Mouse (Mus musculus): ENCODE measurements around the gene Bcas3. TPM values are rescaled to one million over a fixed set of nuclear protein-coding genes. Genes with fewer than 3 reads are reported as not detected.

Bcas3 gene
- polyA plus RNA-seq, 1 experiment from 2014 or later, result 15.4 TPM

DNA sequence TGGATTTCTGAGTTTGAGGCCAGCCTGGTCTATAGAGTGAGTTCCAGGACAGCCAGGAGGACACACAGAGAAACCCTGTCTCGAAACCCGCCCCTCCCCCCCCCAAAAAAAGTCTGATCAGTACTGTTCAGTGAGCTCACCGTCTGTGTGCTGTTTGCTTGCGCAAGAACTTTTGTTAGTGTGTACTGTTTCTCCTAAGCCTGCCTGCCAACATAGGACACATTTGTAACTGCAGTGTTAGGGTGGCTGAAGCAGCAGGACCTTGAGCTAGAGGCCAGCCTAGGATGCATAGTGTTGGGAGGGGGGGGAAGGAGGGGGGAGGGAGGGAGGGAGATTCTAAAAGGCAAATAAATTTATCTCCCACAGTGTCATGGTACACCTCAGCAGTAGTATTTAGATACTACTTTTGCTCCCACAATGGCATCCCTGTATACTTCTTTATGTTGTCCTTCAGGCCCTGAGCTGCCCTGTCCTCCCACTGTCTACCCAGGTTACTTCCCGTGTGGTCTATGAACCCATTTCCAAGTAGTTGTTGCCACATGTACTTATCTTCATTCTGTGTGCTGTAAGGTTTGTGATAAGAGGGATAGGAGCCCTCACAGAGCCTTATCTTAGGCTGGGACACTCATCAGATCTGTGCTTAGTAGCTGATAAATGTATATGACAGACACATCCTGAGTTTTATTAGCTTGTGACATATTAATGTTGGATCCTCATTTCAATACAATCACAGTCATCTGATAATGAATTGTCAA lies 176.7 kb downstream of the Bcas3 start:
- WGBS, result 65% methylated on average over 5 of the region's 5 CpGs
- Histone ChIP-seq H3K36me3 (ENCODE audit: control insufficient read depth, insufficient read depth, low read length) (no peaks in the 10 kb centered on the region), H3K27me3 (replicated peaks; ENCODE audit: control insufficient read depth, insufficient read depth, low read length) (no peaks in the 10 kb centered on the region; the same call in 1 of the 2 replicates), H3K4me1 (ENCODE audit: control insufficient read depth, insufficient read depth, low read length) (peaks cover 6% of the 10 kb centered on the region), H3K4me2 (ENCODE audit: low read depth, low read length) (no peak overlapping the region), H3K9ac (ENCODE audit: low read depth, low read length) (no peak overlapping the region), H3K9me3 (ENCODE audit: control insufficient read depth, low read length) (no peaks in the 10 kb centered on the region), H3K4me3 (ENCODE audit: low read length) (no peak overlapping the region), H3K27ac (ENCODE audit: low read length) (no peak overlapping the region)
- ATAC-seq, result peak; percentile 36; the same call in 1 of the 2 replicates

DNA sequence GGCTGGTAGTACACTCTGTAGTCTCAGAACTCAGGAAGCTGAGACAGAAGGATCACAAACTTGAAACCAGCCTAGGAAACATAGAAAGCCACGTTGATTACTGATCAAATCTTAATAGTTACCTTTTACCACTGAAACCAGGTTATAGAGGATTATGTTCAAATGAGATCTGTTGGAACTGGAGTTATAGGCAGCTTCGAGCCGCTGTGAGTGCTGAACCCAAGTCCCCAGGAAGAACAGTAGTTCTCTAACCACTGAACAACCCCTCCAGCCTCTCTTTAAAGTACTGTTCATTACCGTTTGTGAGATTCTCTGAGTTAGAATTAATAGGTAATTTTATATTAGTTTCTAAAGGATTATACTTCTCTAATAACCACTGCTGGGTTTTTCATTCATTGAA lies 188.0 kb downstream of the Bcas3 start:
- no peak overlapping the region for H3K27ac ChIP-seq (ENCODE audit: low read length)
- no peak for ATAC-seq
- H3K36me3 ChIP-seq (ENCODE audit: control insufficient read depth, insufficient read depth, low read length), result no peaks in the 10 kb centered on the region
- H3K4me1 ChIP-seq (ENCODE audit: control insufficient read depth, insufficient read depth, low read length), result 0 out of 2 replicates have a peak, but pooled peaks cover 2% of the 10 kb centered on the region
- 89% methylated on average over 4 of the region's 4 CpGs for WGBS
- no peaks in the 10 kb centered on the region for H3K27me3 ChIP-seq (replicated peaks; ENCODE audit: control insufficient read depth, insufficient read depth, low read length)
- no peaks in the 10 kb centered on the region for H3K9me3 ChIP-seq (ENCODE audit: control insufficient read depth, low read length)
- H3K4me2 ChIP-seq (ENCODE audit: low read depth, low read length), result no peak overlapping the region
- H3K9ac ChIP-seq (ENCODE audit: low read depth, low read length), result no peak overlapping the region
- no peak overlapping the region for H3K4me3 ChIP-seq (ENCODE audit: low read length)

DNA sequence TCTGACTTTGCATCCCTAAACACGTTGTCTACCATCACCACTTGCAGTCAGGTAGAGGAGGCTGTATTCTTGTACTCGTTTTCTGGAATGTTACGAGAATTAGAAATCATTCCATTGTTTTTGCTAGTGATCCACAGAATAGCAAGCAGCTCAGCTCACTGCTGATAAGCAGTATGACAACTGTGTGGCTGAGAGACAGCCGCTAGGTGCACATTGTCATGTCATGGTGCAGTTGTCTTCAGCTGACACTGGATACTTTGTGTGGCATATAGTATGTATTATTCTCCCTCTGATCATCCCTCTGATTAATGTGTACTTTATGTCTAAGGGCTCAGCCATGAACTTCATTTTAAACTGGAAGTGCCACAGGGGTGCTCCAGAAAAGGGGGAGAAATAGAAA lies 190.3 kb downstream of the Bcas3 start:
- WGBS, result 83% methylated on average over 4 of the region's 4 CpGs
- no peak for ATAC-seq

DNA sequence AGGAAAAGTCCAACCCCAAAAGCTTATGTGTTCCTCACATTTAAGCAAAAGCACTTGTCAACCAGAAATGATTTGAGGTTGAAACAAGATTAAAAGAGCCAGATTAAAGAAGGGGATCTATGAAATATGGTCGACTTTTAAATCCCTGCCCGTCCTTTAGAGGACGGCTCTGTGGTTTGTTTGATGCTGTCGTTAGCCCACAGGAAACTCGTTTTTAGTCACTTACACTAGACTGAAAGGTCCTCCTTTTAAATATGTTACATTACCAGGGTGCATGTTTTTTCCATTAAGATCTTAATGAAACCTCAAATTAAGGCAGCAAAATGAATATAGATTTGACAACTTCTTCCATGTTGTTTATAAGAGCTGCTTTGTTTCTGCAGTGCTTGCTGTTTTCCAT lies 192.6 kb downstream of the Bcas3 start:
- no peaks in the 10 kb centered on the region for H3K9me3 ChIP-seq (ENCODE audit: control insufficient read depth, low read length)
- H3K4me2 ChIP-seq (ENCODE audit: low read depth, low read length), result no peak overlapping the region
- 71% methylated on average over 5 of the region's 5 CpGs for WGBS
- H3K4me1 ChIP-seq (ENCODE audit: control insufficient read depth, insufficient read depth, low read length), result 0 out of 2 replicates have a peak, but pooled peaks cover 2% of the 10 kb centered on the region
- H3K4me3 ChIP-seq (ENCODE audit: low read length), result no peak overlapping the region
- no peaks in the 10 kb centered on the region for H3K36me3 ChIP-seq (ENCODE audit: control insufficient read depth, insufficient read depth, low read length)
- H3K9ac ChIP-seq (ENCODE audit: low read depth, low read length), result no peak overlapping the region
- no peak overlapping the region for H3K27ac ChIP-seq (ENCODE audit: low read length)
- no peaks in the 10 kb centered on the region for H3K27me3 ChIP-seq (replicated peaks; ENCODE audit: control insufficient read depth, insufficient read depth, low read length)
- ATAC-seq, result no peak

More for the DNA sequence above, 190.3 kb downstream of the Bcas3 start:
- no peaks in the 10 kb centered on the region for H3K9me3 ChIP-seq (ENCODE audit: control insufficient read depth, low read length)
- 0 out of 2 replicates have a peak, but pooled peaks cover 2% of the 10 kb centered on the region for H3K4me1 ChIP-seq (ENCODE audit: control insufficient read depth, insufficient read depth, low read length)
- no peak overlapping the region for H3K4me3 ChIP-seq (ENCODE audit: low read length)
- no peak overlapping the region for H3K27ac ChIP-seq (ENCODE audit: low read length)
- H3K27me3 ChIP-seq (replicated peaks; ENCODE audit: control insufficient read depth, insufficient read depth, low read length), result no peaks in the 10 kb centered on the region
- no peaks in the 10 kb centered on the region for H3K36me3 ChIP-seq (ENCODE audit: control insufficient read depth, insufficient read depth, low read length)
- no peak overlapping the region for H3K4me2 ChIP-seq (ENCODE audit: low read depth, low read length)
- H3K9ac ChIP-seq (ENCODE audit: low read depth, low read length), result no peak overlapping the region

DNA sequence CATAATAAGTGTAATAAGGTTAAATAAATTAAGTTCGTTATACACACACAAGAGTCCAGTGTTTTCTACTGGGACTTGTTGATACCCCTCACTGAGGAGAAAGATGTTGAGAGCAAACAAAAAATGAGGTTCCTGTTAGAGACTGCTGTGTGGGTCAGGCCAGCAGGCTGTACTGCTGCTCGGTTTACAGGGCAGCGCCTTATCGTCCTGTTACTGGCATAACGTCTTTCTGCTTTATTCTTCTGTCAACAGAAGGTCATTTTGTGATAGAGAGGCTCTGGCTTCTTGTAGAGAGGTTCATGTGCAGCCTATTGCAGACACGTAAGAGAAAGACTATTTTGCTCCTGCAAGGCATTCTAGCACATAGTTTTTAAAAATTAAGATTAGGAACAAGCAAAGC lies 195.0 kb downstream of the Bcas3 start:
- Histone ChIP-seq H3K9me3 (ENCODE audit: control insufficient read depth, low read length) (no peaks in the 10 kb centered on the region), H3K4me1 (ENCODE audit: control insufficient read depth, insufficient read depth, low read length) (no peaks in the 10 kb centered on the region), H3K27ac (ENCODE audit: low read length) (no peak overlapping the region), H3K4me3 (ENCODE audit: low read length) (no peak overlapping the region), H3K27me3 (replicated peaks; ENCODE audit: control insufficient read depth, insufficient read depth, low read length) (no peaks in the 10 kb centered on the region), H3K36me3 (ENCODE audit: control insufficient read depth, insufficient read depth, low read length) (no peaks in the 10 kb centered on the region), H3K4me2 (ENCODE audit: low read depth, low read length) (no peak overlapping the region), H3K9ac (ENCODE audit: low read depth, low read length) (no peak overlapping the region)
- 44% methylated on average over 6 of the region's 6 CpGs for WGBS
- ATAC-seq, result no peak

DNA sequence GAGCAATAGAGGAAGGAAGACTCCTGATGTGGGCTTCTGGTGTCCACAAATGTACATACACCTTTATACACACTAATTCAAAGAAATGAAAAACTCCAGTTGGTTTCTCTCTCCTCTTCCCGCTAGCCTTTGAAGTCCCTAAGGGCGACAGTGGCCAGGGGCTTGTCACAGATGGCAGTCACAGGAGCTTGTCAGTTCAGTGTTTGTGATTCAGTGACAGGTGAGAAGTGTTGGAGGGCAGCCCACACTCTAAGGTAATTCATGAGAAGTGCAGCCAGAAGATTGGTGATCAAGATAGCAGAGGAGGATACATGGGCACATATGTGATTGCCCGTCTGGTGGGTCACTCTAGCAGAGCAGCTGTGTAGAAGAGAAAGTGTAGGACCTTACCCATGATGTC lies 196.7 kb downstream of the Bcas3 start:
- no peak for ATAC-seq
- 85% methylated on average over 3 of the region's 3 CpGs for WGBS
- Histone ChIP-seq H3K4me3 (ENCODE audit: low read length) (no peak overlapping the region), H3K9ac (ENCODE audit: low read depth, low read length) (no peak overlapping the region), H3K27me3 (replicated peaks; ENCODE audit: control insufficient read depth, insufficient read depth, low read length) (no peaks in the 10 kb centered on the region), H3K9me3 (ENCODE audit: control insufficient read depth, low read length) (no peaks in the 10 kb centered on the region), H3K4me2 (ENCODE audit: low read depth, low read length) (no peak overlapping the region), H3K4me1 (ENCODE audit: control insufficient read depth, insufficient read depth, low read length) (no peaks in the 10 kb centered on the region), H3K27ac (ENCODE audit: low read length) (no peak overlapping the region), H3K36me3 (ENCODE audit: control insufficient read depth, insufficient read depth, low read length) (no peaks in the 10 kb centered on the region)

DNA sequence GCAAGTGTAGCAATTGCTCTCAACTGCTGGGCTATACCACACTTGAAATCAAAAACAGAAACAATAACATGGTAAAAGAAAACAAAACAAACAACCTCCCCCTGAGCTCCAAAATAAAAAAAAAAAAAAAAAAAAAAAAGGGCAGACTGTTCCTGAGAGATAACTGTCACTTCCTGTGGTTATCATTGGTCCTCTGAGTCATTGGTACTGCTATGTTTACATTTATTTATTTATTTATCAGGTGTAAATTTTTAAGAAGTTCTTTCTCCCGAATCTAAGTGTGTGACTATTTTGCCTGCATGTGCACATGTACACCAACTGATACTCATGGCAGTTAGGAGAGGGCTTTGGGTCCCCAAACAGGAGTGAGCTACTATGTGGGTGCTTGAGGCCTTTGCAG lies 202.1 kb downstream of the Bcas3 start:
- no peak for ATAC-seq

DNA sequence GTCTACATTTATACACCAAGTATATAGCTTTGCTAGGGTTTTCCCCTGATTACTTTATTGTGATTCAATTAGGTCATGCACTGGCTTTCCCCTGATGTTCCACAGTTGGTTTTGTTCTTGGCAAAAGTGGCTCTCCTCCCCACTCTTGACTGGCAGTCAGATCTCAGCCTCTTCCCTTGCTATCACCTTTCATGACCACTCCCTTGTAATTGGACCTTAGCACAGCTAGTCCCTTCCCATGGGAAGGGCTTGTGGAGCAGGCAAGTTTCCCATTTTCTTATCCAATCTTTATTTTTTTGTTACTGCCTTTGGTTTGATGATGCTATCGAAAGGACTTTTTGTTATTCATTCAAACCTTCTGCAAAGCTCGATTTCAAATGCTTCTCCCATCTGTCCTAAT lies 202.8 kb downstream of the Bcas3 start:
- no peaks in the 10 kb centered on the region for H3K4me1 ChIP-seq (ENCODE audit: control insufficient read depth, insufficient read depth, low read length)
- no peak overlapping the region for H3K4me2 ChIP-seq (ENCODE audit: low read depth, low read length)
- no peak for ATAC-seq
- no peak overlapping the region for H3K27ac ChIP-seq (ENCODE audit: low read length)
- WGBS, result 76% methylated on average over 2 of the region's 2 CpGs
- no peak overlapping the region for H3K4me3 ChIP-seq (ENCODE audit: low read length)
- no peaks in the 10 kb centered on the region for H3K27me3 ChIP-seq (replicated peaks; ENCODE audit: control insufficient read depth, insufficient read depth, low read length)
- H3K9ac ChIP-seq (ENCODE audit: low read depth, low read length), result no peak overlapping the region
- H3K9me3 ChIP-seq (ENCODE audit: control insufficient read depth, low read length), result no peaks in the 10 kb centered on the region
- no peaks in the 10 kb centered on the region; the same call in 1 of the 2 replicates for H3K36me3 ChIP-seq (ENCODE audit: control insufficient read depth, insufficient read depth, low read length)

More for the DNA sequence above, 202.1 kb downstream of the Bcas3 start:
- Histone ChIP-seq H3K27me3 (replicated peaks; ENCODE audit: control insufficient read depth, insufficient read depth, low read length) (no peaks in the 10 kb centered on the region), H3K27ac (ENCODE audit: low read length) (no peak overlapping the region), H3K9ac (ENCODE audit: low read depth, low read length) (no peak overlapping the region), H3K36me3 (ENCODE audit: control insufficient read depth, insufficient read depth, low read length) (no peaks in the 10 kb centered on the region; the same call in 1 of the 2 replicates), H3K9me3 (ENCODE audit: control insufficient read depth, low read length) (no peaks in the 10 kb centered on the region), H3K4me2 (ENCODE audit: low read depth, low read length) (no peak overlapping the region), H3K4me1 (ENCODE audit: control insufficient read depth, insufficient read depth, low read length) (no peaks in the 10 kb centered on the region), H3K4me3 (ENCODE audit: low read length) (no peak overlapping the region)
- WGBS, result 65% methylated on average over 1 of the region's 1 CpGs

DNA sequence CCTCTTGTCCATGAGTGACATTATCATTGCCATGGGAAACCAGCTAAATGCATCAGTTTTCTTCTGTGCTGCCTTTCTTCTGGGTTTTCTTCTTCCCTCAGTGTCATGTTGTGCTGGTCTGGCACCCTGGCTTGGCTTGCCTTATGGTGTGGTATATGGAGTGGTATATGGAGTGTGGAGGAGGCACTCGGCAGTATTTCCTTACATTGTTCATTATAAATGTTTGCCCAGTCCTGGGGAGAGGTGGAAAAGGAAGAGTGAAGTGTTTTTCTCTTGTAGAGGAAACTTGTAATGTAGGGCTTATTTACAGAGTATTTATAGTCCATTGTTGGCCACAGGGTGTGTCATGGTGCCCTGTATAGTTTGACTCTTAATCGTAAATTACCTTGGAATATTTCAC lies 212.1 kb downstream of the Bcas3 start:
- Histone ChIP-seq H3K27ac (ENCODE audit: low read length) (no peak overlapping the region), H3K9ac (ENCODE audit: low read depth, low read length) (no peak overlapping the region), H3K4me1 (ENCODE audit: control insufficient read depth, insufficient read depth, low read length) (no peaks in the 10 kb centered on the region), H3K36me3 (ENCODE audit: control insufficient read depth, insufficient read depth, low read length) (no peaks in the 10 kb centered on the region), H3K9me3 (ENCODE audit: control insufficient read depth, low read length) (no peaks in the 10 kb centered on the region), H3K4me2 (ENCODE audit: low read depth, low read length) (no peak overlapping the region), H3K27me3 (replicated peaks; ENCODE audit: control insufficient read depth, insufficient read depth, low read length) (no peaks in the 10 kb centered on the region), H3K4me3 (ENCODE audit: low read length) (no peak overlapping the region)
- WGBS, result 68% methylated on average over 2 of the region's 2 CpGs
- ATAC-seq, result no peak

DNA sequence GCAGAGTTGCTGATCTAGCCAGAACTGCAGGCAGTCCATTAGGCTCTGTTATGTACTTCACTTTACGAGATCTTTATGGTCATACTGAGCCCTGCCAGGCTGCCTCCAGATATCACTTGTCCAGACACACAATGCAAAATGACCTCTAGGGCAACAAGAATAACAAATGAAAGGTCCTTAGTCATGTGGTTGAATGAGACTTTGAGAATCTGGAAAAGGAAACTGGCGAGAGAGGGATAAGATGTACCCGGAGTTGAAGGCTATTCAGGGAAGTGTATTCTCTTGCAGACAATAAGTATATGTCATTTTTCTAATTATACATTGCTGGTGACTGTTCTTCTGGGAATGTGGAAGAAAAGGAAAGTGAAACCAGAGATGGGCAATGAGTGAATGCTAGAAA lies 218.1 kb downstream of the Bcas3 start:
- H3K27me3 ChIP-seq (replicated peaks; ENCODE audit: control insufficient read depth, insufficient read depth, low read length), result no peaks in the 10 kb centered on the region
- H3K9me3 ChIP-seq (ENCODE audit: control insufficient read depth, low read length), result no peaks in the 10 kb centered on the region
- H3K27ac ChIP-seq (ENCODE audit: low read length), result no peak overlapping the region
- ATAC-seq, result no peak
- WGBS, result 67% methylated on average over 3 of the region's 3 CpGs
- H3K36me3 ChIP-seq (ENCODE audit: control insufficient read depth, insufficient read depth, low read length), result no peaks in the 10 kb centered on the region
- H3K4me3 ChIP-seq (ENCODE audit: low read length), result no peak overlapping the region
- peaks cover 16% of the 10 kb centered on the region for H3K4me1 ChIP-seq (ENCODE audit: control insufficient read depth, insufficient read depth, low read length)
- H3K9ac ChIP-seq (ENCODE audit: low read depth, low read length), result no peak overlapping the region
- H3K4me2 ChIP-seq (ENCODE audit: low read depth, low read length), result no peak overlapping the region

All from intestine, embryonic 16.5 days (tissue).